Mouse (Mus musculus): ENCODE data around the gene Nova1. TPM values are rescaled to one million over a fixed set of nuclear protein-coding genes. Genes with fewer than 3 reads are reported as not detected.

The Nova1 gene
- polyA plus RNA-seq (2012; rRNA removed; ENCODE audit: low replicate concordance) = 0.05 and 0.12 TPM in 2 replicates

DNA sequence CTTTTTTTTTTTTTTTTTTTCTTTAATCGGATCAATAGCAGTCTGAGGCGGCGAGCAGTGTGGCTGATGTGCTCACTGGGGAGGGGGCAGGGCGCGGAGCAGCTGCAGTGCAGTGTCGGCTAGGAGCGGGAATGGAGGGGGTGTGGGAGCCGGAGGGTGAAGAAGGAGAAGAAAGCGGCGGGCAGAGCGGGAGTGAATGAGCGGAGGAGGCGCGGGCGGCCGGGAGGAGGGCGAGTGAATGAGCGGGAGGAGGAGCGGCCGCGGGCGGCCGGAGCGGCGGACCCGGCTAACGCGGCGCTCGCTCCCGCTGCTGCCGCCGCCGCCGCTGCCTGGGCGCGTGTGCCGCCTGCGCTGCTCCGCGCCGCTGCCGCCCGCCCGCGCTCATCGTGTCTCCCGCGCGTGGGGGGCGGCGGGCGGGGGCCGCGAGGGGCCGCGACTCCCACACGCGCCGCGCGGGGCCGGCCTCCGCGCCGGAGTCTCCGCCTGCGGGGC is at the start of gene Nova1:
Gene Nova1, minus strand, starts transcription at position 74 of the 492 bp plus-strand sequence.

